Mouse (Mus musculus) cerebellum, postnatal 10 days (tissue): ENCODE data around the gene Jmjd1c.
A peak's percentile ranks its signal among the peaks of the same experiment; 100 is the strongest.

ENCODE experiments used
- DNase-seq, 2 experiments: peaks; one replicate each; pipeline ENCODE4 v3.0.0; 2021; ENCODE audit warnings: mixed read lengths in 2 of 2

Jmjd1c gene

DNA sequence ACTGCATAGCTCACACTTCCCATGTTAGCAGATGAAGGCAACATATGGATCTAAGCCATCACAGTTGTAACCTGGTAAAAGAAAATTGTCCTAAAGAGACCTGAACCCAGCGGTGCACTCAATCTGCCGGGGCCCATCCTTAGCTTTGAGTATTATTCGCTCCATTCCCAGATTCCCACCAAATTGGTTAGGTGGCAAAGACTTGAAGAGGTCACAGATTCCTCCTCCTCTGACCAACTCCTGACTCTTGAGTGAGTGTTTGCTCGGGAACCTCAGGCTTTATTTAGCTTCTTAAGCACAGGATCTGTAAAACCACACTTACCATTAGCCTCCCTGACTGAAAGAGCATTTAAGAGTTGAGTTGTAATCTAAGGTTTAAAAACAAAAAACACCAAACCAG is 23.3 kb upstream of the Jmjd1c start:
- no peak for DNase-seq

DNA sequence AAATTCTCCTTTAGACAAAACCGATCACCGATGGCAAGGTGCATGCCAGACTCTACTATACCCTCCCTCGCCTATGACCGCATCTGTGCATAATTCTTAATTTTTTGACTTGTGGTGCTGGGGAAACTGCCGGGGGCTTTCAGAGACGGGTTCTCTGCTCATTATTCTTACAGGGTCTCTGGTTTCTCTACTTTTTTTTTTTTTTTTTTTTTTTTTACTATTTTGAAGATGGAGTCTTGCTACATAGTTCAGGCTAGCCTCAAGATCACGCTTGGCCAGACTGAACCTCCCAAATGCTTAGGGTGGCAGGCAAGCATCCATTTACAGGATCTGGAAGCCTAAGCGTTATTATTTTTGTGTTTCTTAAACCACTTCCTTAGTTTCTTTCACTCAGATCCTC is 22.3 kb upstream of the Jmjd1c start:
- no peak for DNase-seq

DNA sequence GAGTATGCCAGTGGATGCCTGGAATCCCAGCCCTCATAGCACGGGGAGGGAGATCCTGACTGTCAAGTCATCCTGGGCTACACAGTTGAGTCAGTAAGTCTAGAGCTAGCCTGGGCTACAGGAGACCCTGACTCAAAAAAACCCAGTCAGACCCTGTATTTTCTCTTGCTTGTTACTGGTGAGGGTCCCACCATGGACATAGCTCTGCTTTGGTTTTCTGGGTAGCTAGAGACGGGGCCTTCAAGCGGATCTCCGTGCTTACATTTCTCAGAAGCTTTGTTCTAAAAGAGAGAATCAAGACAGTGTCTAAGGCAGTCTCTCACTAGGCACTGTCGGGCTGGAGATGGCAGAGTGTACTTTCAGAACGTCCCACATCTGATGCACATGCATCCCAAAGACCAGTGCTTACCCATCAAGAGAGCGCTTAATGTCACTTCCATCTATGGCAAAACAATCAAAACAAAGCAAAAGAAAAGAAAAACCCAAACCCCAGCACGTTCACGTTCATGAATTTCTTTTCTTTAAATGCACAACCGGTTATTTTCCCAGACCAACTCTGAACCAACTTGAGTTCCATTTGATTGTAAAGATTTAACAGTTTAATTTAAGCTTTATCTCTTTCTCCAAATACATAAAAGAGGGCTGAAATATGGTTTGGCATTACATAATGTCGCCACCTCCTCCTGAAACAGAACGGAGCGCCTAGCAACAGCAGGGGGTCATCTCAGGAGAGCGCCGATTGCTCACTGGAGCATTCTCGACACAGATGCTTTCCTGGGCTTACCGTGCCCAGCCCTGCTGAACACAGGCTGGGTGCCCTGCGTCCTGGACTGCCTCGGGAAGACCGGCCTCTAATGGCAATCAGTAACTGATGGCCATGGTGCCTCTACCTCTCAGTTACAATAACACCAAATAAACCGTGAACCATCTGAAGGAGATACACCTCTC is 19.7 kb upstream of the Jmjd1c start:
- DNase-seq = peak; percentile 87 to 92

DNA sequence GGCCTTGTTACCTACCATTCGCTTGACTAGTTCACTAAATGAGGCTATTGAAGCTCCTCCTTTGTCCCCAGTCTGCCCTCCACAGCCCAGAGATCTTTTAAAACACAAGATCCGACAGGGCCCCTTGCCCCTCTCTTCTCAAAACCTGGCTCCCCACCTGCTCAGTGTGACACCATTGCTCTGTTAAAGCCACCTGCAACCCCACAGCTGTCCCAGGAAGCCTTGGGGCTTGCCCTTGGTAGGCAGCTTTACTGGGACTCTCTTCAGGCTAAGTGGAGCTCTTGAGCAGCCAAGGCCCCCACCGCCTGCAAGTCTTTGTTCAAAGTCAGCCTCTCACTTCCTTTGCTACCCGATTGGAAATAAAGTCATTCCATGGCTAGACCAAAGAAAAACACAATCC is 16.9 kb upstream of the Jmjd1c start:
- DNase-seq = no peak

DNA sequence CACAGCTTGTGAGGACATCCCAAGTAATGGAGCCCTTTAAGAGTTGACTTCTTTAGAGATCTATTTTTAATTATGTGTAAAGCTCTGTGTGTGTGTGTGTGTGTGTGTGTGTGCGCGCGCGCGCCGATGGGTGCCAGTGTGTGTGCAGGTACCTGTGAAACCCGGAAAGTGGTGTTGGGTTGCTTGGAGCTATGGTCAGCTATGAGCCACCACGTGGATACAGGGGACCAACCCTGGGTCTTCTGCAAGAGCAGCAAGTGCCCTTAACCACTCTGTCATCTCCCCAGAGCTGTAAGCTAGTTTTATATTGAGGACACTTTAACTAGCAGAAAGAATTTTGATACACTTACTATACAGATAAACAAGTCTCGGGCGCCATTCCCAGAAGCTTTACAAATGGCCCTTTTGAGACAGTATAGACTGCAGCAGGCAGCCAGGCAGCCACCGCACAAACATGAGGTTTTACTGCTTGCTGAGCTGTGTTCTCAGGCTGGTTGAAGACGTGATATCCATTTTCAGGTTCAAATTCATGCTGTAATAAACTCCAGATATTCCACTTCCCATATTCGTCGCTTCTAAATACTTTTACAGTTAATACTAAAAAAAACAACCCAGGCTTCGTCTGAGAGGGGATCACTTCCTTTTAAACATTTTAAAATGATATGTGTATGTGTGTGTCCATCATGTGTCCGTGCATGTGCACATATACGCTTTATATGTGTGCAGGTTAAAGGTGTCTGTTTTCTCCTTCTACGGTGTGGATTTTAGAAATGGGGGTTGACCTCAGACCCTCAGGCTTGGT is 14.5 kb upstream of the Jmjd1c start:
- DNase-seq = no peak

DNA sequence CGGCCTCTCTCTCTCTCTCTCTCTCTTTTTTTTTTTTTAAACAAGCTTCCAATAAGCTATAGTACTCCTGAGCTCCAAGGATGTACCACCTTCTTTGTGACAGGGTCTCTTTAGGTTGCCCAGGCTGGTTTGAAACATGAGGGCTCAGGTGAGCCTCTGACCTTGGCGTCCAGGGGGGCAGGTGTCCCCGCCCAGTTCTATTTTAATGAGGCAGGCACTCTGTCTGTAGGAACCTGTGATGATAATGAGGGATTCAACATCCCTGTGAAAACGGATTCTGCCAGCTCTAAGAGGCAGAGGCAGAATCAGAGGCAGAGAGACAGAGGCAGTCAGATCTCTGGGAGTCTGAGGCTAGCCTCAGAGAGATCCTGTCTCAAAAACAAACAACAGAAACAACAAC is 13.4 kb upstream of the Jmjd1c start:
- DNase-seq = no peak

DNA sequence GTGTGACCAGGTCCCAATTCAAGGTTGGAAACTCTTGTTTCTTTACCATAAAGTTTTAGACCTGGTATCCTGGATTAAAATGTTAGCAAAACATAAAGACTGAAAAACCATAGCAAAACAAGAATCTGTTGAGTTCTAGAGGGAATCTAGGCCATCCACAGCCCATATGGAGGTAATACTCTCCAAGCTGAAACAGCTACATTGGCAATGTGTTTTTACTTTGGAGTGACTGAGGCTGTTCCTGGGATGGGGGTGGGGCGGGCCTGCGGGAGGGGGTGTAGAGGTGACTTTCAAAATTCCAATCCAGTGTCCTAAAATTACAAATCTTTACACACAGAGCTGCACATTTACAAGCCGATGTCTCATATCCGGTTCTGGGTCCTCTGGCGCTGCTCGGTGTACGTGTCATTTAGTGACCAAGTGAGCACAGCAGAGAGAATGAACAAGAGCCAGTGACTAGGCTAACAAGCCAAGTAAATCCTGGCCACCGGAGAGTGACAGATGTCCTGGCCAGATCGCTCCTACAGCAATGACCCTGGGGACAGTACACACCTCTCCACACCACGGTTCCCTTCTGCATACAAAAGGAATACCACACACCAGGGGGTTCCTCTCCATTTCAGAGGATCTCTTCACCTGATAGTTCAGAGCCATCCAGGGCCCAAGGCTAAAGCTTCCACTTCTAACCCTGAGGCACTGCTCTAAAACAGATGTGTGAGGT is 12.3 kb upstream of the Jmjd1c start:
- peak; percentile 87 to 91 for DNase-seq

DNA sequence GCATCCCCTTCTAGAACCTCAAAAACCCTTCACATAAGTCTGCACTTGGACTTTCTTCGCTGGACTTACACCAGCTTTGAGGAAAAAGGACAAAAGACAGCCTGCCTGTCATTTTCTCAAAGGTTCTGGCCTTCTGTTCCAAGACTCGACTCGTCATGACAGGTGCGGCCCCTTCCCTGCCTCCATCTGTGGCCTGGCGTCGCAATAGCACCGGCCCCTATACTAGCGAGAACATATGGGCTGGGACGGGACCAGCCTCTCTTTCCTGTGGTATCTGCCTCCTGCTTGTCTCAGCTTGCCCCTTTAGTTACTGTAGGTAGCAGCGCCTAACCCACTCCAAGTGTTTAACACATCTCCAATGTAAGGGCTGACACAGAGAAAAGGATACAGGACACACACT is 10.8 kb upstream of the Jmjd1c start:
- DNase-seq = peak; percentile 86 to 92

DNA sequence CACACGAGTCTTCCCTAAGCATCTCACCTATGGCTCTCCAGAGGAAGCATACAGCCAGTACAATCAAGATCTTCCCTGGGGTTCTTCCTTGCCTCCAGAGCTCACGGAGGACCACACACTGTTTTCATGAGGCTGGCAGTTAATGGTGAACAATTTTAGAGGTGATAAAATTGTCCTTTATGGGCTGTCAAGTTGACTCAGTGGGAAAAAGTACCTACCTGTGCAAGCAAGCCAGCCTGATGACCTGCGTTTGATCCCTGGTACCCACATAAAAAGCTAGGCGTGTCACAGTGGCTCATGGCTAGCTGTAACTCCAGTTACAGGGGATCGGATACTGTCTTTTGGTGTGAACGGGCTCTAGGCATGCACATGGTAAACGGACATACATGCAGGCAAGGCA is 10.0 kb upstream of the Jmjd1c start:
- no peak for DNase-seq

DNA sequence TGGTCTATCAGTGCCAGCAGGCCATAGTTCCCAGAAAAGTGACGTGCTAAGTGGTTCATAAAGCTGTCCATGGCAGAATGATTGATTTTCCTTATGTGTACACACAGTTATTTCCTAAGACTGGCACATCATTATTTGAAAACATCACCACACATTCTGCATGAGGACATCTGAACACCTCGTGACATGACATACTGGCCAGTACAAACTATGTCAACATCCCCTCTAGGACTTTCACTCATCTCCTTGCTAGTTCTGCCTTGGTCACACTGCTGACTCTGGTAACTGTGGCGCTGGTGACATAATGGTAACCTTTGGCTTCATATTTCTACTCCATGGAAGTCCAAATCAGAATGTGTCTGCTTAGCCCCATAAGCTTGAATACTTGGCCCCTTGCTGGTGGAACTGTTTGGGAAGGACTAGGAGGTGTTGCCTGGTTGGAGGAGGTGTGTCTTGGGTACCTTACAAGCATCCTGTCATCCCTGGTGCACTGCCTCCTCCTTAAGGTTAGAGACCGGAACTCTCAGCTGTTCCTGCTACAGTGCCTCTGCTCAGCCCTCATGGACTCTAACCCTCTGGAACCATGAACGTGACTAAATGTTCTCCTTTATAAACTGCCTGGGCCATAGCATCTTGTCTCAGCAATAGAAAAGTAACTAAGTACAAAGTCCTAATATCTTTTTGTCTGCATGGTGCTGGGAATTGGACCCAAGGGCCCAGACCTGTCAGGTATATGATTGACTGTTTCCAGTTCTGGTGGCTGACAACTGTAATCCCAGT is 8.3 kb upstream of the Jmjd1c start:
- no peak for DNase-seq

DNA sequence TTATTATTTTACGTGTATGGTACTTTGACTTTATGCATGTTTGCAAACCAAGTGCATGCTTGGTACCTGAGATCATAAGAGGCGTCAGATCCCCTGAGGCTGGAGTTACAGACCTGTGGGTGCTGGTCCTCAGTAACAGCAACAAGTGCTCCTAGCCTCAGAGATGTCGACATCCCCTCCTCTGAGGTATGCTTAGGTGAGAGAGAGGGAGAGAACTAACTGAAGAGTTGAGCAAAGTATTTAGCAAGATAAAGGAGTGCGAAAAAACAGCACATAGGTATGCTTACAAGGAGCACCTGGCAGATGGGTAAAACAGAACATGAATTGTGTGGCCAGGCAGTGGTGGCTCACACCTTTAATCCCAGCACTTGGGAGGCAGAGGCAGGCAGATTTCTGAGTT is 5.3 kb upstream of the Jmjd1c start:
- no peak for DNase-seq

DNA sequence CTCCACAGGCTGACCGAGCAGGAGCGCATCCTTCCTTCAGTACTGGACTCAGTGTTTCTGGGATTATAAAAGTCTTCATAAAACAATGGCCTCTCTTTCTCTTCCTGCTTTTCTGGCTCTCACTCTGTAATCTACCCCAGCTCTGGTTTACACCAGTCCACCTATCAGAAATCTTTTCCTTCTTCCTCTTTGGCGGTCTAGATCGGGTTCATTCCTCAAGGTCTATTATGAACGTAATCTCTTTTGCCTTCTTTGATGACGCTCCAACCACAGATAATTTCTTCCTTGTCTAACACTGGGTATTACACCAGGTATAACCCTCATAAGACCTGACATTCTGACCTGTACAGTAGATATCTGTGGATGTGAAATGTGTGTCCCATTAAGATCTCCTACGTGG is 1.0 kb upstream of the Jmjd1c start:
- DNase-seq = no peak

DNA sequence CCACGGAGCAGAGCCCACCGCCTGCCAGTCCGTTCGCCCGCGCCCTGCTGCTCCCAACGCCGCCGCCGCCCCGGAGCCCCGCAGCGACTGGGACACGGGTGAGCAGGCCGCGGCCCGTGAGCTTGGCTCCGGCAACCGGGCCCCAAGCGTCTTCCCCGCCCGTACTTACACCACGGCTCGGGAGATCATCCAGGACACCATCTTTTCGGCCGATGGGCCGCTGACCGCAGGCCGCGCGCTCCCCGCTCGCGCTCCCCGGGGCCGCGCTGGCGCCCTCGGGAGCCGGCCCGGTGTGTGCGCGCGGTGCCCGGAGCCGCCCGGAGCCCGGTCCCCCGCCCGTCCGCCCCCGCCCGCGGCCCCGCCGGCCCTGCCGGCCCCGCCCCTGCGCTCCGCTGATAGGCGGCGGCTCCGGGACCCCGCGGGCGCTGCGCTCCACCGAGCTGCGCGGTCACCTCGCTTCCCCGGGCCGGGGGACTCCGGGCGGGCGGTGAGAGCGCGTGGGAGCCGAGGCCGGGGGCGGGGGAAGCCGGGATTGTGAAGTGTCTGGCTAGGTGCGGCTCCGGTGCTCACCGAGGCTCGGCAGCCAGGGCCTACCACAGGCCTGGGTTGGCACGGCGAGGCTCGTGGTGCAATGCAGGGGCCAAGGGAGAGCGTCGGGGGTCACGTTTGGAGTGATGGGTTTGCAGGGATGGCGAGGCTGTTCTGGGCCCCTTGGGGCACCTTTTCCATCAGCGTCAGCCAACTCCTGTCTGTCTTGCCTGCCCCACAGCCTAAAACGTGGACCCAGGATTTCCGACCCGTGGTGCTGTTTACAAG is 904 bp downstream of the Jmjd1c start, which contains the start of gene Reep3:
Reep3 (minus strand) TSS at position 325 of the 816 bp plus-strand sequence.
- DNase-seq = peak; percentile 80 to 88

DNA sequence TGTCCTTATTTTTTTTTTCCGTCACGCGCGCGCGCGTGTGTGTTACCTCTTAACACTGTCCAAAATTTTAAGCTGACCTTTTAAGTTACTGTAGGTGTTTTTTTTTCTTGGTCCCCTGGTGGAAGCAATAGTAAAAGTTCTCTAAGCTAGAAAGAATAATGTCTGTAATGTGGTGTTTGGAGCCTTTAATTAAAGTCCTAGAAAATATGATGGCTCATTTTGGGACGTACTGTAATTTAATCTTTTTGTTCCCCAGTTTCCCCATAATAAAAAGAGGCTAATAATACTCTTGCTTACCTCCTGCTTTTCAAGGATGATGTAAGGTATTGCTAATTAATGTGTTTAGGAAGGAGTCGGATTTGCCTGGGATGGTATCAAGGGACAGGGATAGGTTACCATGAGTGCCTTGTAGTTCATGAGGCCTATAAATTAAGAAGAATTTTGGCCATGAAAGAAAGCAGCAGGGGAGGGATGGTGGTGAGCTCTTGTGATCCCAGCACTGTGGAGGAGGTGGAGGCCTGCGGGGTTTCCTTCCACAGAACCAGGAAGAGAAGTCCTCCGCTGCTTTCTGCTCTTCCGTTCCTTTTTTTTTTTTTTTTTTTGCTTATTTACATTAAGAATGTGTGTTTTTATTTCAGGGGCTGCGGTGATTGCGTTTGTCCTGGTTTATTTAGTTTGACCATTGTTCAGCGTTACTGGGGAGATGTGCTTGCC is 1.7 kb downstream of the Jmjd1c start:
- peak in 1 of 2 experiments; percentile 43 for DNase-seq

DNA sequence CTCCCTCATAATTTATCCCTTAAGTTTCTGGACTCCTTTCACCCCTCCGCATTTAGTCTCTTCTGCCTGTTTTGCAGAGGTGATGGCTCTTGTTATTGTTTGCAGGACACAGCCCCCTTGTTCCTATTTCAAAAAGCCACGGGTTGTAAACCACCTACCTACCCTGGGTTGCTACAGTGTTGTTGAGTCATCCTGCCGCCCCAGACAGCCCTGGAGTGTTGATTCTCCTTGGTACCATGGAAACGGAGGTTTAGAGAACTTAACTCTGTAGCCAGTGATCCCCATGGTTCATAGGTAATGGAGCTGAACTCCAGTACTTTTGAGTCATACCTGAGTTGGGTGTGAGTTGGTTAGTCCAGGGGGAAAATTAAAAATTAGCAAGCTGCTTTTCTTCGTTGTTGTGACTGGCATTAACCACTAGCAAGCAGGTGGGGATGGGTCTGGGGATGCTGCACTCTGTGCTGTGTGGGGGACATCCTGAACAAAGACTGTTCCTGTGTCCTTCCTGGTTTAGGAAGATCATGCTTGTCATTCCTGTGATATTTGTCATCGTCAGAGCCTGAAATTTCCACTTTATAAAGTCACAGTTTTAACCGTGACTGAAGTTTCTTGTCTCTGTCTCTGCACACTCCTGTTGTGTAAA is 2.6 kb downstream of the Jmjd1c start:
- no peak for DNase-seq

DNA sequence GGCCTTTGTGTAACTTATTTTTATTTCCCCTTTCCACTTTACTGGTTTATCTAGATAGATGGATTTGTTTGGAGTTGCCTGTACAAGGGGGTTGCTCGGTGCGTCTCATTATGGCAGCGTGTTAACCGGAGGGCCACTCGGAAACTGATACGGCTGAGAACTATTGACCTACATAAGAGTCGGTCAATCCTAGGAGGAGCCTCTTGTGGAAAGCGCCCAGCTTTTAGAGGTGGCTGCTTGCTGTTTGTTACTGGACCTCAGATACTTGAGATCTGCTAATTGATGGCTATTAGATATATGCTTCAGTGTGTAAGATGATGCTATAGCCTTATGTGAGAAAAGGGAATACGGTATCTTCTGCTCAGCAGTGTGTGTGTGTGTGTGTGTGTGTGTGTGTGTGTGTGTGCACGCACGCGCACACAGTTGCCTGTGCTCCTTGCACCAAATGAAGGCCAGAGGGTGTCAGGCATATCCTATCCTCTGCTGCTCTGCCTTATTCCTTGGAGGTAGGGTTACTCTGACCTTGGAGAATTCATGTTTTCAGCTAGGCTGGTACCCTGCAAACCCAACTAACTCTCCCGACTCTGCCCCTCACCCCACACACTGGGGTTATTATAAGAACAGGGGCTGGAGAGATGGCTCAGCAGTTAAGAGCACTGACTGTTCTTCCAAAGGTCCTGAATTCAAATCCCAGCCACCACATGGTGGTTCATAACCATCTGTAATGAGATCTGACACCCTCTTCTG is 3.4 kb downstream of the Jmjd1c start:
- DNase-seq = no peak

DNA sequence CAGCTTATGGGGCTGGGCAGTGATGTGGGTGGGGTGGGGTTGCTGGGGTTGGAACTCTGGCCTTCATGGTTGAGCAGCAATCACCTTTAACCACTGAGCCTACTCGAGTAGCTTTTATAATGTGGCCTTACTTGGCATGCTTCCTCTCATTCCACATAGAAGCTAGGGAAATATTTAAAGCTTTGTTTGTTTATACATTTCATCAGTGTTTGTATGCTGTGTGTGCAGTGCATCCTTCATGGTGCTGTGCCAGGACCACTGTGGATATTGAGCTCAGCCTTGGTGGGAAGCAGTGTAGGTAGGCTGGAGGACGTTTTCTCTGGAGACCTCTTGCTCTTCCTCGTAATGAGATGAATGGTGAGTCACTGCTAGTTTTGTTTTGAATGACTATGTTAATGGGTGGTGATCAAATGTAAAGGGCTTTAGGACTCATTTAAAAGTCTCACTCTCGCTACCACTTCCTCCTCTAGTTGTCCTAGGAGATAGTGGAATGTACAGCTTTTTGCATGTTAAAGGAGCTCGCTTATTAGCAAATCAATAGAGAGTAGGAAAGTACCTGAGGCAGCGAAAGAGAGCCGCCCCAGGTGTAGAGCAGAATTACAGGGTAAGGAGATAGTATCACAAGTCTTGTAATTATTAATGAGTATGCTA is 4.2 kb downstream of the Jmjd1c start:
- DNase-seq = peak; percentile 53 to 54

DNA sequence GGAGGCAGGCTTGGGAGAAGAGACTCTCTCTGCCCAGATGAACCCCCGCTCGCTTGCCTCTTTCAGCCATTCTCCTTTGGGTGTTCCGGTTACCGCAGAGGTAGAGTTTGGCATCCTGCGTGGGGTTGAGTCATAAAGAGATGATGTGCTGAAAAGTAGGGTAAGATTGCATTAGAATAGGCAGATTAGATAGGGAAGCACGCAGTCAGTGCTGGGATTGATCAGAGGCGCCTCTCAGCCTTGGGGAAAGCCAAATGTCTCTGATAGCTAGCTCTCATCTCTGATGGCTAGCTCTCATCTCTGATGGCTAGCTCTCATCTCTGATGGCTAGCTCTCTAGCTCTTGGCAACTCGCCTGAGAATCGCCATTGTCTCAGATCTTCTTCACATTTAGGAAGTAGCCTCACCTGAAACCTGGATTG is 4.9 kb downstream of the Jmjd1c start:
- DNase-seq = peak; percentile 55 to 56

DNA sequence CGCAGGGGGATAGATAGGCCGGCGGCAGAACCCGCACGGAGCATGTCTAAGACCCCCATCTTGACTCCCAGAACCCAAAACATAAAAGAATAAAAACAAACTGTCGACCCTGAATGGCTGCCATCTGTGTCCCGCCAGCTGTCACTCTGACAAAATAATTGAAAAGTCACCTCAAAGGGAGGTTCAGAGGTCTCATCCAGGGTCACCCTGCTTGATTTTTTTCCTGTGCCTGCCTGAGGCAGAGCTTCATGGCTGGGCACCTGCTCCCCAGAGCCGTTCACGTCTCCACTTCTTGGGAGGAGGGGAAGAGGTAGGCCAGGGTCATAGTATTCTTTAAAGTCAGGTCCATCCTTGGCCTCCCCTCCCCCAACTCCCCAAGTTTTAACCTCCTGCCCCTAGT is 8.6 kb downstream of the Jmjd1c start:
- no peak for DNase-seq
